Mouse (Mus musculus) gastrocnemius, adult 2 months (tissue): Measurements from ENCODE around the gene Lad1. TPM values are rescaled to one million over a fixed set of nuclear protein-coding genes. Genes with fewer than 3 reads are reported as not detected.

Experiments used
- DNase-seq: peaks from one replicate; pipeline ENCODE4 v3.0.0; 2022
- H3K27ac ChIP-seq: fragments of 200-600 bp; 2 replicates; pipeline ENCODE4 v1.8.1; 2022; ENCODE audit warnings: mild to moderate bottlenecking
- H3K4me3 ChIP-seq: fragments of 200-600 bp; 2 replicates; pipeline ENCODE4 v1.8.1; 2022; ENCODE audit warnings: mild to moderate bottlenecking, moderate library complexity
- CTCF ChIP-seq: fragments of 200-600 bp; IDR thresholded peaks from 2 replicates; pipeline ENCODE4 v1.8.1; 2022; ENCODE audit warnings: antibody characterized with exemption, mild to moderate bottlenecking, moderate library complexity
- intact Hi-C: fragments of 180-260 bp; cut with DNase I; formaldehyde crosslinking; loops from one replicate; pipeline ENCODE4 v1.15.1; 2025
- total RNA-seq, 2 experiments: library from RNA; stranded (reverse); gene quantifications; 2 replicates each; pipeline ENCODE4 v1.2.3; 2021

The Lad1 gene
- total RNA-seq, 2 experiments from 2014 or later: not detected

GRCm38 (mm10) chr1:135840675-135841395, 22.4 kb downstream of the Lad1 start:
- DNase-seq: no peak
- intact Hi-C loops: no loop called here
- Histone ChIP-seq H3K4me3 (no peak overlapping the region), H3K27ac (no peak overlapping the region)
- TF ChIP-seq CTCF: no peak

GRCm38 (mm10) chr1:135843519-135844262, 25.3 kb downstream of the Lad1 start:
- Histone ChIP-seq H3K4me3 (no peak overlapping the region), H3K27ac (no peak overlapping the region)
- DNase-seq: no peak
- intact Hi-C loops: no loop called here
- no peak for TF ChIP-seq CTCF

DNA sequence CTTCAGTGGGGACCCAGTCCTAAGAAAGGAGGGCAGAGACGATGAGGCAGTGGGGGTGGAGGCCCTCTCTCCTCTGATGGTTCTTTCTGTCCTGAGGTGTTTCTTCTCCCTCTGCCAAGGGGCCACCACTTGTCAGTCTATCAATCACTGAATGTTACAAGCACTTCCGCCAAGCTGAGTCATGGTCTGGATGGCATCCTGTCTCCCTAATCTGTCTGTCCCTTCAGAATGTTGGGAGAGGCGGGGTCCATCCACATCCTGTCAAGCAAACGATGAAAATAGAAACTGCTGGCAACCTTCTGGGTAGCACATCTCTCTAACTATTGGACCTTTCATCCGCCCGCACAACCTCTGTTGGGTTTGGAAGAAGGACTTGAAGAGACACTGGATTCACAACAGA, 26.1 kb downstream of the Lad1 start:
- TF ChIP-seq CTCF: no peak
- Histone ChIP-seq H3K4me3 (no peak overlapping the region), H3K27ac (no peak overlapping the region)
- intact Hi-C loops: no loop called here
- no peak for DNase-seq

GRCm38 (mm10) chr1:135846632-135847031, 28.2 kb downstream of the Lad1 start:
- H3K4me3 ChIP-seq: no peak overlapping the region
- no peak overlapping the region for H3K27ac ChIP-seq
- no peak for DNase-seq
- intact Hi-C loops: no loop called here
- no peak for TF ChIP-seq CTCF

DNA sequence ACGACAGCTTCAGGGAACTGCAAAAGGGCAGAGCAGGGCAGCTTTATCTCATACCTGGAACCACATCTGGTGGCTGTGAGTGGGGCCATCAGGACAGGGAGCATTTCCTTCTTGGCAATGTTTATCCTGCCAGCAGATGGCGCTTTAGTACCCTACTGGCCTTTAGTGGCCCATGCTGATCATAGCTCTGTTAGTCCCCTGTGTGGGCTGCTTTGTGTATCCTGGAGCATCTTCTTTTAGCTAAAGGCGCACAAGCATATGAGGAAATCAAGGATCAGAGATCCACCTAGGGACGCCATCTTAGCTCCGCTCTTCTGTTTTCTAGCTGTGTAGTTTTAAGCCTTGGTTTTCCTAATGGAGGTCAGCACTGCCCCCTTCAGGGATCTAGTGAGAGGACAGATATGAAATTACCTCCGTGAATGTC, 28.8 kb downstream of the Lad1 start:
- no peak overlapping the region for H3K4me3 ChIP-seq
- no peak for DNase-seq
- no peak overlapping the region for H3K27ac ChIP-seq
- TF ChIP-seq CTCF: peak; percentile 59
- intact Hi-C loops: no loop called here

DNA sequence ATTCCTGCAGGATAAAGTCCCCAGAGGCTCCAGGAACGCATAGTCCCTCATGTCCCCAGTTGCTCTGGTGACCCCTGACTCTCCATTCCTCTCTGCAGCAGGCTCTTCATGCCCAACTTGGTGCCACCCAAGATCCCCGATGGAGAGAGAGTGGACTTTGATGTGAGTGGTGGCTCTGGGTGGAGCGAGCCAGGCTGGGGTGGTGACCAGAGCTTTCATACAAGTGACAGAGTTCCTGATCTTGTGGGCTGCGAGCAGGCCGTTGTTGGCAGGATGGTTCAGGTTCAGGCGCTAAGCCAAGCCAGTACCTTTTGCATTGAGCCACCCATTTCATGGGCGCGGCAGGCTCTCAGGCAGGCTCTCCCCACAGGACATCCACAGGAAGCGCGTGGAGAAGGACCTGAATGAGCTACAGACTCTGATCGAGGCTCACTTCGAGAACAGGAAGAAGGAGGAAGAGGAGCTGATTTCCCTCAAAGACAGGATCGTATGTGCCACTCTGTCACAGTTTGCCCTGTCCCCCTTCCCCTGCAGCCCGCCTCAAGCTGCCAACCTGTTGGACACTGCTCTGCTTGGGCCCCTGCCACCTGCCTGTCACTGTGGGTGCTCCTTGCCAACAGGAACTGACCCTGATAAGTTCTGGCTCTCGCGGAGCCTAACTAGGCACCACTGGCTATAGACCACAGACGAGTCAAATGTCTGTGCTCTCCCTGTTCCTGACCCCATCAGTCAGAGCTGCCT, 29.4 kb downstream of the Lad1 start:
- intact Hi-C loops: no loop called here
- no peak overlapping the region for H3K4me3 ChIP-seq
- no peak overlapping the region for H3K27ac ChIP-seq
- no peak for TF ChIP-seq CTCF
- DNase-seq: peak; percentile 37

GRCm38 (mm10) chr1:135850722-135851512, 32.5 kb downstream of the Lad1 start:
- DNase-seq: peak; percentile 64
- H3K4me3 ChIP-seq: no peak overlapping the region
- peak; percentile 67 for TF ChIP-seq CTCF
- no peak overlapping the region for H3K27ac ChIP-seq
- intact Hi-C loops: no loop called here

- intact Hi-C loops: no loop called here
- DNase-seq: no peak
- TF ChIP-seq CTCF: no peak
- Histone ChIP-seq H3K4me3 (no peak overlapping the region), H3K27ac (no peak overlapping the region)
Observed at GRCm38 (mm10) chr1:135852044-135852756, 33.8 kb downstream of the Lad1 start.

DNA sequence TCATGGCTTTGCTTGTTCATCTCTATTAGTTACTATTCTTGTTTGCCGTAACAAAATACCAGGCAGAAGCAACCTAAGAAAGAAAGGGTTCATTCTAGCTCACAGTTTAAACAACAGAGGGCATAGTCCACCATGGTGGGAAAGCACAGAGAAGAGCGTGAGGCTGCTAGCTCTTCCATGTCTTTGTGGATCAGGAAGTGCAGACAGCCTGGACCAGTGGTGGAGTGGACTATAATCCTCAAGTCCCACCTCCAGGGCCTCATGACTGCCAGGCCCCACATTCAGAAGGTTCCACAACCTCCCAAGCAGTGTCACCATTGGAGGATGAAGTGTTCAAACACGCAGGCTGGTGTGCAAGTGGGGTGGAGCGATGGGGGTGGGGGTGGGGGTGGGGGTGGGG, 34.8 kb downstream of the Lad1 start:
- no peak for TF ChIP-seq CTCF
- no peak for DNase-seq
- Histone ChIP-seq H3K27ac (no peak overlapping the region), H3K4me3 (no peak overlapping the region)
- intact Hi-C loops: no loop called here

- Histone ChIP-seq H3K27ac (no peak overlapping the region), H3K4me3 (no peak overlapping the region)
- no peak for TF ChIP-seq CTCF
- intact Hi-C loops: no loop called here
- DNase-seq: no peak
Observed at GRCm38 (mm10) chr1:135854591-135855343, 36.4 kb downstream of the Lad1 start.

DNA sequence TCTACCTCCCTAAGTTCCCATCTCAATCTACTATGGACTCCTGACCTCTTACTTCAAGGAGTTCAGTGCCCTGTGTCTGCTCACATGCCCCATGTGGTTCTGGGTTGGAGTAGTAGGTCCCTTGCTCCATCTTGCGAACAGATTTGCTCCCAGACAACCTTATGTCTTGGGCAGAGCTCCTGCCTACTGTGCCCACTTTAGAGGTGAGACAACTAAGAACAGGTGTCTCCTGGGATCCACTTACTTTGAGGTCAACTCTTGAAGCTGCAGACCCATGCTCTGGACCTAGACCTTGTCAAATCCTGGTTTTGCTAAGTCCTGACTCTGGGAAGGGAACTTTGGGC, 36.9 kb downstream of the Lad1 start:
- no peak for DNase-seq
- no peak overlapping the region for H3K4me3 ChIP-seq

More for the DNA sequence above, 36.9 kb downstream of the Lad1 start:
- H3K27ac ChIP-seq: no peak overlapping the region
- intact Hi-C loops: no loop called here
- TF ChIP-seq CTCF: no peak
